Mouse (Mus musculus) frontal cortex, adult 2 months (tissue): ENCODE measurements around the gene Pcp4. TPM values are rescaled to one million over a fixed set of nuclear protein-coding genes. Genes with fewer than 3 reads are reported as not detected.
A peak's percentile ranks its signal among the peaks of the same experiment; 100 is the strongest.

ENCODE experiments used
- DNase-seq, 2 experiments: peaks; one replicate each; pipeline ENCODE4 v3.0.0; 2022; ENCODE audit warnings: low spot score in 1 of 2; ENCODE audit errors: extremely low spot score in 1 of 2
- polyA plus RNA-seq: library from polyadenylated mRNA; depleted of rRNA; stranded (reverse); fragments of >200 nt; gene quantifications from 2 replicates; pipeline ENCODE4 v1.2.3, GENCODE M21; 2012; rRNA removed

The Pcp4 gene
- polyA plus RNA-seq, 1 experiment, result 973 TPM

- DNase-seq, result peak in 1 of 2 experiments; percentile 27
Observed at GRCm38 (mm10) chr16:96559796-96560195, 92.4 kb downstream of the Pcp4 start.

GRCm38 (mm10) chr16:96563350-96564257 lies 96.2 kb downstream of the Pcp4 start:
- no peak for DNase-seq

GRCm38 (mm10) chr16:96567428-96567827 lies 100.0 kb downstream of the Pcp4 start:
- no peak for DNase-seq

Other genes with a start within 250 kb of the Pcp4 start
- 13.3 and 14.2 TPM in 2 replicates for gene B3galt5, start 231.8 kb upstream of the Pcp4 start, polyA plus RNA-seq
- not detected in 2 replicates for gene Itgb2l, start 24.0 kb upstream of the Pcp4 start, polyA plus RNA-seq